In genomic region chr8:3622119-3622518, GRCm38 (mm10) we compare ENCODE assay signal across 9 mouse cellular contexts. TPM values are rescaled to one million over a fixed set of nuclear protein-coding genes. Genes with fewer than 3 reads are reported as not detected.
DNase-seq lines count a peak whose midpoint lies in the region; ATAC-seq lines count a peak whose summit lies in the region.
"Had no signal": no experiment of that assay in that cellular context is flagged by ENCODE, and none has a peak within 500 bp of the region (broad histone marks: within the 10 kb centered on the region; RNA-seq: fewer than 3 reads in every experiment).

No protein-coding gene starts in this region.

- H3K9ac ChIP-seq in kidney, embryonic 16.5 days (replicated peaks; ENCODE audit: low read length): peak overlapping the region; percentile 87; the same call in 1 of the 2 replicates
- peak overlapping the region; percentile 79 for H3K9ac ChIP-seq in embryonic facial prominence, embryonic 13.5 days
- H3K9ac ChIP-seq in intestine, embryonic 15.5 days: no peak overlapping the region; the same call in 1 of the 2 replicates
- H3K9ac ChIP-seq in neural tube, embryonic 12.5 days: peak overlapping the region; percentile 67

- no peaks in the 10 kb centered on the region for H3K9me3 ChIP-seq in kidney, embryonic 16.5 days (ENCODE audit: low read length)
- no peaks in the 10 kb centered on the region for H3K9me3 ChIP-seq in embryonic facial prominence, embryonic 13.5 days
- H3K9me3 ChIP-seq in intestine, embryonic 15.5 days: no peaks in the 10 kb centered on the region
- no peaks in the 10 kb centered on the region for H3K9me3 ChIP-seq in neural tube, embryonic 12.5 days

- 70% methylated on average over 8 of the region's 8 CpGs for WGBS in kidney, embryonic 16.5 days
- 63% methylated on average over 8 of the region's 8 CpGs for WGBS in embryonic facial prominence, embryonic 13.5 days
- WGBS in intestine, embryonic 15.5 days: 64% methylated on average over 8 of the region's 8 CpGs
- 70% methylated on average over 8 of the region's 8 CpGs for WGBS in neural tube, embryonic 12.5 days

- no peaks in the 10 kb centered on the region for H3K27me3 ChIP-seq in kidney, embryonic 16.5 days (ENCODE audit: insufficient read depth, low read length)
- H3K27me3 ChIP-seq in embryonic facial prominence, embryonic 13.5 days: no peaks in the 10 kb centered on the region
- H3K27me3 ChIP-seq in intestine, embryonic 15.5 days (replicated peaks): no peaks in the 10 kb centered on the region
- no peaks in the 10 kb centered on the region for H3K27me3 ChIP-seq in neural tube, embryonic 12.5 days (replicated peaks)

- no peak overlapping the region for H3K27ac ChIP-seq in kidney, embryonic 16.5 days (ENCODE audit: low read length)
- H3K27ac ChIP-seq in embryonic facial prominence, embryonic 13.5 days: no peak overlapping the region
- no peak overlapping the region for H3K27ac ChIP-seq in intestine, embryonic 15.5 days
- no peak overlapping the region for H3K27ac ChIP-seq in neural tube, embryonic 12.5 days

- ATAC-seq in kidney, embryonic 16.5 days (ENCODE audit: low FRiP score, low TSS enrichment): no peak
- no peak for ATAC-seq in embryonic facial prominence, embryonic 13.5 days (ENCODE audit: insufficient number of reproducible peaks, insufficient read depth, low FRiP score, low TSS enrichment, low read depth)
- no peak for ATAC-seq in intestine, embryonic 15.5 days
- no peak for ATAC-seq in neural tube, embryonic 12.5 days (ENCODE audit: low FRiP score, low read depth)

- H3K4me3 ChIP-seq in kidney, embryonic 16.5 days (ENCODE audit: low read length): peak overlapping the region; percentile 79
- H3K4me3 ChIP-seq in embryonic facial prominence, embryonic 13.5 days: peak overlapping the region; percentile 79
- peak overlapping the region; percentile 76 for H3K4me3 ChIP-seq in intestine, embryonic 15.5 days (replicated peaks)
- peak overlapping the region; percentile 82 for H3K4me3 ChIP-seq in neural tube, embryonic 12.5 days

- peaks cover 8% of the 10 kb centered on the region for H3K36me3 ChIP-seq in kidney, embryonic 16.5 days (ENCODE audit: insufficient read depth, low read length)
- H3K36me3 ChIP-seq in embryonic facial prominence, embryonic 13.5 days: peaks cover 18% of the 10 kb centered on the region
- H3K36me3 ChIP-seq in intestine, embryonic 15.5 days: peaks cover 9% of the 10 kb centered on the region
- H3K36me3 ChIP-seq in neural tube, embryonic 12.5 days: peaks cover 17% of the 10 kb centered on the region

- H3K4me2 ChIP-seq in kidney, embryonic 16.5 days (replicated peaks; ENCODE audit: low read depth, low read length): peak overlapping the region; percentile 81
- peak overlapping the region; percentile 76 for H3K4me2 ChIP-seq in embryonic facial prominence, embryonic 13.5 days
- H3K4me2 ChIP-seq in intestine, embryonic 15.5 days (replicated peaks): peak overlapping the region; percentile 80
- H3K4me2 ChIP-seq in neural tube, embryonic 12.5 days (replicated peaks): peak overlapping the region; percentile 65

- peaks cover 13% of the 10 kb centered on the region for H3K4me1 ChIP-seq in kidney, embryonic 16.5 days (ENCODE audit: insufficient read depth, low read length)
- H3K4me1 ChIP-seq in embryonic facial prominence, embryonic 13.5 days: peaks cover 18% of the 10 kb centered on the region
- H3K4me1 ChIP-seq in intestine, embryonic 15.5 days (replicated peaks): peaks cover 13% of the 10 kb centered on the region
- H3K4me1 ChIP-seq in neural tube, embryonic 12.5 days: peaks cover 17% of the 10 kb centered on the region

- no peak for DNase-seq in kidney, postnatal 36 days
- DNase-seq in gastrocnemius, postnatal 4 days (ENCODE audit: low spot score in 2 of 2): no peak
- no peak for DNase-seq in B cell, adult 2 months
- DNase-seq in layer of hippocampus, postnatal 25 days (ENCODE audit: extremely low spot score in 1 of 2, low spot score in 1 of 2): no peak
- DNase-seq: gastrocnemius, postnatal 25 days had no signal

RNA-seq across cellular contexts. Expression of gene Pet100, which starts 0.8 kb away (rescaled TPM):
- 85.9 and 90.4 TPM in 2 replicates for polyA plus RNA-seq in kidney, embryonic 16.5 days (2015; fragmentation: Nextera tagmentation; extraction: Ambion mirVana)
- polyA plus RNA-seq in embryonic facial prominence, embryonic 13.5 days (2015; fragmentation: Nextera tagmentation; extraction: Ambion mirVana): 100 and 112 TPM in 2 replicates
- polyA plus RNA-seq in intestine, embryonic 15.5 days (2015; fragmentation: Nextera tagmentation; extraction: Ambion mirVana): 89.9 and 93.4 TPM in 2 replicates
- 129 and 134 TPM in 2 replicates for polyA plus RNA-seq in neural tube, embryonic 12.5 days (2016; fragmentation: Nextera tagmentation; extraction: Ambion mirVana)
- 10 to 100 TPM; 59.7 to 70.0 TPM for total RNA-seq in gastrocnemius, postnatal 4 days (2021)
- total RNA-seq in layer of hippocampus, postnatal 25 days (2021): 10 to 100 TPM; 82.1 to 87.9 TPM

RNA-seq across cellular contexts. Expression of gene Xab2, which starts 1.0 kb away (rescaled TPM):
- polyA plus RNA-seq in kidney, embryonic 16.5 days (2015; fragmentation: Nextera tagmentation; extraction: Ambion mirVana): 75.2 and 76.9 TPM in 2 replicates
- polyA plus RNA-seq in embryonic facial prominence, embryonic 13.5 days (2015; fragmentation: Nextera tagmentation; extraction: Ambion mirVana): 59.2 and 62.2 TPM in 2 replicates
- 45.2 and 50.9 TPM in 2 replicates for polyA plus RNA-seq in intestine, embryonic 15.5 days (2015; fragmentation: Nextera tagmentation; extraction: Ambion mirVana)
- polyA plus RNA-seq in neural tube, embryonic 12.5 days (2016; fragmentation: Nextera tagmentation; extraction: Ambion mirVana): 62.3 and 67.2 TPM in 2 replicates
- 10 to 100 TPM; 21.1 to 23.2 TPM for total RNA-seq in gastrocnemius, postnatal 4 days (2021)
- 10 to 100 TPM; 37.8 to 41.5 TPM for total RNA-seq in layer of hippocampus, postnatal 25 days (2021)

RNA-seq across cellular contexts. Expression of gene Pcp2, which starts 3.2 kb away (rescaled TPM):
- 0.48 and 0.51 TPM in 2 replicates for polyA plus RNA-seq in kidney, embryonic 16.5 days (2015; fragmentation: Nextera tagmentation; extraction: Ambion mirVana)
- polyA plus RNA-seq in embryonic facial prominence, embryonic 13.5 days (2015; fragmentation: Nextera tagmentation; extraction: Ambion mirVana): 0.56 and 0.72 TPM in 2 replicates
- 0.10 TPM in 1 of 2 replicates, not detected in the other for polyA plus RNA-seq in intestine, embryonic 15.5 days (2015; fragmentation: Nextera tagmentation; extraction: Ambion mirVana)
- polyA plus RNA-seq in neural tube, embryonic 12.5 days (2016; fragmentation: Nextera tagmentation; extraction: Ambion mirVana): 0.37 and 0.40 TPM in 2 replicates
- under 1 TPM in 1 of 2 experiments, not detected in 1; 0.65 TPM for total RNA-seq in gastrocnemius, postnatal 4 days (2021)
- under 1 TPM in 1 of 2 experiments, not detected in 1; 0.66 TPM for total RNA-seq in layer of hippocampus, postnatal 25 days (2021)

RNA-seq across cellular contexts. Expression of gene Stxbp2, which starts 8.6 kb away (rescaled TPM):
- polyA plus RNA-seq in kidney, embryonic 16.5 days (2015; fragmentation: Nextera tagmentation; extraction: Ambion mirVana): 102 and 105 TPM in 2 replicates
- 35.8 and 39.3 TPM in 2 replicates for polyA plus RNA-seq in embryonic facial prominence, embryonic 13.5 days (2015; fragmentation: Nextera tagmentation; extraction: Ambion mirVana)
- 110 and 123 TPM in 2 replicates for polyA plus RNA-seq in intestine, embryonic 15.5 days (2015; fragmentation: Nextera tagmentation; extraction: Ambion mirVana)
- polyA plus RNA-seq in neural tube, embryonic 12.5 days (2016; fragmentation: Nextera tagmentation; extraction: Ambion mirVana): 24.5 and 26.5 TPM in 2 replicates
- total RNA-seq in gastrocnemius, postnatal 4 days (2021): 1 to 10 TPM; 3.1 to 7.2 TPM
- 10 to 100 TPM; 31.2 to 42.2 TPM for total RNA-seq in layer of hippocampus, postnatal 25 days (2021)

RNA-seq across cellular contexts. Expression of gene Retn, which starts 33.5 kb away (rescaled TPM):
- polyA plus RNA-seq in kidney, embryonic 16.5 days (2015; fragmentation: Nextera tagmentation; extraction: Ambion mirVana): 0.31 and 0.55 TPM in 2 replicates
- polyA plus RNA-seq in embryonic facial prominence, embryonic 13.5 days (2015; fragmentation: Nextera tagmentation; extraction: Ambion mirVana): not detected in 2 replicates
- polyA plus RNA-seq in intestine, embryonic 15.5 days (2015; fragmentation: Nextera tagmentation; extraction: Ambion mirVana): 0.27 TPM in 1 of 2 replicates, not detected in the other
- polyA plus RNA-seq in neural tube, embryonic 12.5 days (2016; fragmentation: Nextera tagmentation; extraction: Ambion mirVana): 0.45 TPM in 1 of 2 replicates, not detected in the other
- total RNA-seq in gastrocnemius, postnatal 4 days (2021): 10 to 100 TPM in 1 of 2 experiments, 1 to 10 TPM in 1; 7.6 to 11.6 TPM
- under 1 TPM; 0.32 to 0.54 TPM for total RNA-seq in layer of hippocampus, postnatal 25 days (2021)
